Mouse (Mus musculus) embryonic fibroblast, embryonic 13.5 days (primary cell): ENCODE results near the gene Gm10577. TPM values are rescaled to one million over a fixed set of nuclear protein-coding genes. Genes with fewer than 3 reads are reported as not detected.

Experiments
- H3K27ac ChIP-seq: 2 replicates; pipeline ENCODE4 v1.5.1; 2012; ENCODE audit warnings: low read length, control low read depth, inconsistent platforms; ENCODE audit not compliant: insufficient read depth
- H3K4me1 ChIP-seq: 2 replicates; pipeline ENCODE4 v1.6.1; 2011; ENCODE audit warnings: low read length; ENCODE audit not compliant: control insufficient read depth, insufficient read depth
- H3K4me3 ChIP-seq: 2 replicates; pipeline ENCODE4 v1.5.1; 2011; ENCODE audit warnings: mild to moderate bottlenecking, control low read depth, low read length; ENCODE audit not compliant: insufficient read depth
- CTCF ChIP-seq: IDR thresholded peaks from 2 replicates; pipeline ENCODE4 v1.5.1; 2011; ENCODE audit warnings: mild to moderate bottlenecking, control low read depth, low read length, moderate library complexity, borderline replicate concordance; ENCODE audit not compliant: insufficient read depth
- POLR2A ChIP-seq: IDR thresholded peaks from 2 replicates; pipeline ENCODE4 v1.6.1; 2011; ENCODE audit warnings: low read depth, mild to moderate bottlenecking, control low read depth, low read length, moderate library complexity
- polyA plus RNA-seq: library from polyadenylated mRNA; stranded (reverse); fragments of >200 nt; gene quantifications from 2 replicates; pipeline ENCODE4 v1.2.4, GENCODE M21; 2011; ENCODE audit warnings: low read depth; ENCODE audit not compliant: missing spikeins, insufficient read length

The Gm10577 gene
- not detected in 2 replicates for polyA plus RNA-seq

GRCm38 (mm10) chr4:101020596-101020995, at the start of gene Gm10577:
TSS of gene Gm10577 (minus strand) at chr4:101020696.
- H3K27ac ChIP-seq: no peak within 1 kb of the TSS
- no peaks in the 10 kb centered on the region for H3K4me1 ChIP-seq
- TF ChIP-seq CTCF: no peak
- TF ChIP-seq POLR2A: no peak
- no peak within 1 kb of the TSS for H3K4me3 ChIP-seq

- TF ChIP-seq CTCF (no peak), POLR2A (no peak)
- no peaks in the 10 kb centered on the region for H3K4me1 ChIP-seq
- H3K27ac ChIP-seq: no peak overlapping the region
- H3K4me3 ChIP-seq: peak overlapping the region; percentile 47
These were observed 48.9 kb upstream of the Gm10577 start for GRCm38 (mm10) chr4:101069154-101069971.

GRCm38 (mm10) chr4:101068786-101069153, 48.3 kb upstream of the Gm10577 start, which contains the start of gene Raver2:
TSS of gene Raver2 (plus strand) at chr4:101068983.
- Histone ChIP-seq H3K4me3 (peak within 1 kb of the TSS; percentile 47), H3K4me1 (no peaks in the 10 kb centered on the region), H3K27ac (no peak within 1 kb of the TSS)
- TF ChIP-seq POLR2A (no peak), CTCF (no peak)

- no peaks in the 10 kb centered on the region for H3K4me1 ChIP-seq
- TF ChIP-seq POLR2A: no peak
- TF ChIP-seq CTCF: no peak
- no peak overlapping the region for H3K27ac ChIP-seq
- no peak overlapping the region for H3K4me3 ChIP-seq
These were observed 45.9 kb upstream of the Gm10577 start for GRCm38 (mm10) chr4:101066401-101066800.

DNA sequence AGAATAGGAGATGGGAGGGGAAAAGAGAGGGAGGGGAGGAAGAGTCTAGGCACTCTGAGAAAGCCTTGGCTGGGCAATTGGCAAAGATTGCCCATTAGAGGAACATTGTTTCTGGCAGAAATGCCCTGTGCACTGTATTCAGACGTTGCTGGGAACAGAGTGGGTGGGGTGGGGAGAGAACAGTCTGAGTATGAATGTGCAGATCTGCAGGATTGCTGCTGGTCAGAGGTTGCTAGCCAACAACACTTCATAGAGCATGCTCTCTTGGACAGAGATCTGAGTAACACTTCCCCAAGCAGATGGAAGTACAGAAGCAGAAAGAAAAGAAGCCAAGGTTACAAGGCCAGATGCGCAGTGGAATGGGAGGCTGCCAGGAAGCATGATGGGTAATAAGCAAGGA, 41.6 kb upstream of the Gm10577 start:
- TF ChIP-seq CTCF (no peak), POLR2A (no peak)
- Histone ChIP-seq H3K4me1 (no peaks in the 10 kb centered on the region), H3K4me3 (no peak overlapping the region), H3K27ac (no peak overlapping the region)

DNA sequence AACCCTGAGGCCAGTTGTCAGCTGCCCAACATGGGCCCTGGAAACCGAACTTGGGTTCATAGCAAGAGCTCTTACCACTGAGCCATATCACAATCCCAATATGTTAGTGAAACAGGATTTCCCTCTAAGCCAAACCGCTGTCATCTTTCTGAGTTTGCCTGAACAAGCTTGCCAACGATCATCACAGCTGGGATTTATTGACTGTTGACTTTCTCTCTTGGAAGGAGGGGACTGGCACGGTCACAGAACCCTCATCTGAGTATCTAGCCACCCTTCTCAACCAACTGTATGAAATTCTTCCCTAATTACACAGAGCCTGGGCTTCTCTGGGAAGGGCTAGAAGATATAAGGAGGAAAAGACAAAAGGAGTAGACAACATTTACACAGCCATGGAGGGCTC, 26.1 kb upstream of the Gm10577 start:
- TF ChIP-seq POLR2A (no peak), CTCF (no peak)
- Histone ChIP-seq H3K4me3 (no peak overlapping the region), H3K27ac (no peak overlapping the region), H3K4me1 (no peaks in the 10 kb centered on the region)

GRCm38 (mm10) chr4:101044149-101044548, 23.7 kb upstream of the Gm10577 start:
- no peaks in the 10 kb centered on the region for H3K4me1 ChIP-seq
- TF ChIP-seq CTCF: no peak
- TF ChIP-seq POLR2A: no peak
- no peak overlapping the region for H3K4me3 ChIP-seq
- H3K27ac ChIP-seq: no peak overlapping the region

GRCm38 (mm10) chr4:101043691-101044090, 23.2 kb upstream of the Gm10577 start:
- no peak overlapping the region for H3K4me3 ChIP-seq
- TF ChIP-seq POLR2A (no peak), CTCF (no peak)
- no peak overlapping the region for H3K27ac ChIP-seq
- H3K4me1 ChIP-seq: no peaks in the 10 kb centered on the region

GRCm38 (mm10) chr4:101037156-101037555, 16.7 kb upstream of the Gm10577 start:
- Histone ChIP-seq H3K27ac (no peak overlapping the region), H3K4me3 (no peak overlapping the region), H3K4me1 (no peaks in the 10 kb centered on the region)
- TF ChIP-seq CTCF (no peak), POLR2A (no peak)

- Histone ChIP-seq H3K27ac (no peak overlapping the region), H3K4me3 (no peak overlapping the region), H3K4me1 (no peaks in the 10 kb centered on the region)
- TF ChIP-seq POLR2A (no peak), CTCF (no peak)
These were observed 14.6 kb upstream of the Gm10577 start for GRCm38 (mm10) chr4:101035131-101035530.
